8 mouse cellular contexts compared by ENCODE assay signal in genomic region chr11:94939280-94939679, GRCm38 (mm10). TPM values are rescaled to one million over a fixed set of nuclear protein-coding genes. Genes with fewer than 3 reads are reported as not detected.
DNase-seq lines count a peak whose midpoint lies in the region; ATAC-seq and TF ChIP-seq lines count a peak whose summit lies in the region.

No protein-coding gene starts in this region.

- no peak overlapping the region for H3K9ac ChIP-seq in midbrain, embryonic 14.5 days (replicated peaks; ENCODE audit: low read length)
- no peak overlapping the region for H3K9ac ChIP-seq in midbrain, embryonic 13.5 days (replicated peaks)
- H3K9ac ChIP-seq in limb, embryonic 12.5 days (replicated peaks) = no peak overlapping the region
- no peak overlapping the region for H3K9ac ChIP-seq in neural tube, embryonic 13.5 days

- H3K36me3 ChIP-seq in midbrain, embryonic 14.5 days (ENCODE audit: control insufficient read depth, insufficient read depth, low read length) = no peaks in the 10 kb centered on the region
- no peaks in the 10 kb centered on the region for H3K36me3 ChIP-seq in midbrain, embryonic 13.5 days
- H3K36me3 ChIP-seq in kidney, adult 2 months (ENCODE audit: control insufficient read depth, insufficient read depth, low read length) = no peaks in the 10 kb centered on the region
- peaks cover 55% of the 10 kb centered on the region for H3K36me3 ChIP-seq in limb, embryonic 12.5 days
- no peaks in the 10 kb centered on the region for H3K36me3 ChIP-seq in neural tube, embryonic 13.5 days

- TF ChIP-seq CTCF in kidney, adult 2 months (conservative IDR thresholded peaks at IDR 0.05; ENCODE audit: insufficient read depth, insufficient read length, low read depth, low read length) = peak; percentile 88

- 22% methylated on average over 4 of the region's 4 CpGs for WGBS in midbrain, embryonic 14.5 days
- WGBS in midbrain, embryonic 13.5 days = 22% methylated on average over 4 of the region's 4 CpGs
- 13% methylated on average over 4 of the region's 4 CpGs for WGBS in kidney, adult 2 months
- WGBS in limb, embryonic 12.5 days = 13% methylated on average over 4 of the region's 4 CpGs
- 21% methylated on average over 4 of the region's 4 CpGs for WGBS in neural tube, embryonic 13.5 days

- no peak for ATAC-seq in midbrain, embryonic 14.5 days (ENCODE audit: low FRiP score, low TSS enrichment)
- ATAC-seq in midbrain, embryonic 13.5 days = no peak
- ATAC-seq in limb, embryonic 12.5 days (ENCODE audit: insufficient number of reproducible peaks, insufficient read depth, low FRiP score, low TSS enrichment, low read depth) = no peak
- no peak for ATAC-seq in neural tube, embryonic 13.5 days (ENCODE audit: low read depth)

- DNase-seq in midbrain, embryonic 14.5 days = peak; percentile 89
- peak; percentile 79 for DNase-seq in brain, adult 2 months (ENCODE audit: low read depth, low spot score)
- peak; percentile 14 to 89 for DNase-seq in frontal cortex, adult 2 months (ENCODE audit: extremely low spot score in 1 of 2, low spot score in 1 of 2)
- DNase-seq in kidney, adult 2 months = peak; percentile 81
- peak; percentile 58 to 65 for DNase-seq in thymus, postnatal 36 days

- no peak overlapping the region for H3K4me3 ChIP-seq in midbrain, embryonic 14.5 days (replicated peaks; ENCODE audit: low read depth, low read length)
- H3K4me3 ChIP-seq in midbrain, embryonic 13.5 days (replicated peaks) = no peak overlapping the region
- H3K4me3 ChIP-seq in kidney, adult 2 months (ENCODE audit: insufficient read depth, low read depth, low read length) = no peak overlapping the region
- no peak overlapping the region for H3K4me3 ChIP-seq in limb, embryonic 12.5 days (replicated peaks)
- no peak overlapping the region for H3K4me3 ChIP-seq in neural tube, embryonic 13.5 days

- H3K4me2 ChIP-seq in midbrain, embryonic 14.5 days (ENCODE audit: low read length) = no peak overlapping the region
- no peak overlapping the region for H3K4me2 ChIP-seq in midbrain, embryonic 13.5 days (replicated peaks)
- peak overlapping the region; percentile 82 for H3K4me2 ChIP-seq in limb, embryonic 12.5 days
- H3K4me2 ChIP-seq in neural tube, embryonic 13.5 days = peak overlapping the region; percentile 59; the same call in 1 of the 2 replicates

- H3K4me1 ChIP-seq in midbrain, embryonic 14.5 days (ENCODE audit: control insufficient read depth, insufficient read depth, low read length) = peaks cover 9% of the 10 kb centered on the region; the same call in 1 of the 2 replicates
- peaks cover 20% of the 10 kb centered on the region for H3K4me1 ChIP-seq in midbrain, embryonic 13.5 days (replicated peaks)
- H3K4me1 ChIP-seq in kidney, adult 2 months (ENCODE audit: control insufficient read depth, insufficient read depth, low read length) = no peaks in the 10 kb centered on the region
- H3K4me1 ChIP-seq in limb, embryonic 12.5 days (replicated peaks) = peaks cover 32% of the 10 kb centered on the region
- H3K4me1 ChIP-seq in neural tube, embryonic 13.5 days (replicated peaks) = peaks cover 21% of the 10 kb centered on the region

- H3K27ac ChIP-seq in midbrain, embryonic 14.5 days (replicated peaks; ENCODE audit: low read depth, low read length) = no peak overlapping the region
- no peak overlapping the region for H3K27ac ChIP-seq in midbrain, embryonic 13.5 days
- H3K27ac ChIP-seq in kidney, adult 2 months (ENCODE audit: insufficient read depth, low read depth, low read length) = no peak overlapping the region
- no peak overlapping the region for H3K27ac ChIP-seq in limb, embryonic 12.5 days
- no peak overlapping the region for H3K27ac ChIP-seq in neural tube, embryonic 13.5 days (replicated peaks)

- peaks cover 34% of the 10 kb centered on the region for H3K27me3 ChIP-seq in midbrain, embryonic 14.5 days (ENCODE audit: control insufficient read depth, insufficient read depth, low read length)
- peaks cover 78% of the 10 kb centered on the region for H3K27me3 ChIP-seq in midbrain, embryonic 13.5 days
- no peaks in the 10 kb centered on the region for H3K27me3 ChIP-seq in kidney, adult 2 months (replicated peaks; ENCODE audit: control insufficient read depth, insufficient read depth, low read length)
- H3K27me3 ChIP-seq in limb, embryonic 12.5 days = peaks cover 9% of the 10 kb centered on the region; the same call in 1 of the 2 replicates
- peaks cover 63% of the 10 kb centered on the region for H3K27me3 ChIP-seq in neural tube, embryonic 13.5 days

- no peaks in the 10 kb centered on the region for H3K9me3 ChIP-seq in midbrain, embryonic 14.5 days (ENCODE audit: control insufficient read depth, low read length)
- H3K9me3 ChIP-seq in midbrain, embryonic 13.5 days = no peaks in the 10 kb centered on the region
- no peaks in the 10 kb centered on the region for H3K9me3 ChIP-seq in limb, embryonic 12.5 days
- H3K9me3 ChIP-seq in neural tube, embryonic 13.5 days = no peaks in the 10 kb centered on the region

- no peak for TF ChIP-seq POLR2A in kidney, adult 2 months (IDR thresholded peaks at IDR 0.05; ENCODE audit: low read depth, low read length)

RNA-seq across cellular contexts. Expression of gene Col1a1, which starts 3.3 kb away (rescaled TPM):
- 0.98 and 64.7 TPM in 2 replicates for polyA plus RNA-seq in midbrain, embryonic 14.5 days (2014; fragmentation: Nextera tagmentation; extraction: Ambion mirVana)
- polyA plus RNA-seq in midbrain, embryonic 13.5 days (2015; fragmentation: Nextera tagmentation; extraction: Ambion mirVana) = 51.5 and 68.9 TPM in 2 replicates
- polyA plus RNA-seq in frontal cortex, adult 2 months (2012; rRNA removed) = 6.9 and 8.7 TPM in 2 replicates
- polyA plus RNA-seq in kidney, adult 2 months (2012; rRNA removed) = 25.3 and 29.6 TPM in 2 replicates
- 290 and 351 TPM in 2 replicates for polyA plus RNA-seq in limb, embryonic 12.5 days (2016; fragmentation: Nextera tagmentation; extraction: Ambion mirVana)
- polyA plus RNA-seq in neural tube, embryonic 13.5 days (2015; fragmentation: Nextera tagmentation; extraction: Ambion mirVana) = 187 and 207 TPM in 2 replicates

RNA-seq across cellular contexts. Expression of gene Hils1, which starts 28.1 kb away (rescaled TPM):
- polyA plus RNA-seq in midbrain, embryonic 14.5 days (2014; fragmentation: Nextera tagmentation; extraction: Ambion mirVana) = not detected in 2 replicates
- polyA plus RNA-seq in midbrain, embryonic 13.5 days (2015; fragmentation: Nextera tagmentation; extraction: Ambion mirVana) = not detected in 2 replicates
- not detected in 2 replicates for polyA plus RNA-seq in frontal cortex, adult 2 months (2012; rRNA removed)
- 0.56 TPM in 1 of 2 replicates, not detected in the other for polyA plus RNA-seq in kidney, adult 2 months (2012; rRNA removed)
- polyA plus RNA-seq in limb, embryonic 12.5 days (2016; fragmentation: Nextera tagmentation; extraction: Ambion mirVana) = not detected in 2 replicates
- polyA plus RNA-seq in neural tube, embryonic 13.5 days (2015; fragmentation: Nextera tagmentation; extraction: Ambion mirVana) = not detected in 2 replicates

RNA-seq across cellular contexts. Expression of gene Sgca, which starts 36.8 kb away (rescaled TPM):
- polyA plus RNA-seq in midbrain, embryonic 14.5 days (2014; fragmentation: Nextera tagmentation; extraction: Ambion mirVana) = not detected in 2 replicates
- 0.17 TPM in 1 of 2 replicates, not detected in the other for polyA plus RNA-seq in midbrain, embryonic 13.5 days (2015; fragmentation: Nextera tagmentation; extraction: Ambion mirVana)
- polyA plus RNA-seq in frontal cortex, adult 2 months (2012; rRNA removed) = 1.1 and 1.4 TPM in 2 replicates
- polyA plus RNA-seq in kidney, adult 2 months (2012; rRNA removed) = 5.0 and 23.9 TPM in 2 replicates
- polyA plus RNA-seq in limb, embryonic 12.5 days (2016; fragmentation: Nextera tagmentation; extraction: Ambion mirVana) = 2.8 and 3.0 TPM in 2 replicates
- 1.8 TPM in 1 of 2 replicates, not detected in the other for polyA plus RNA-seq in neural tube, embryonic 13.5 days (2015; fragmentation: Nextera tagmentation; extraction: Ambion mirVana)

RNA-seq across cellular contexts. Expression of gene Ppp1r9b, which starts 51.6 kb away (rescaled TPM):
- polyA plus RNA-seq in midbrain, embryonic 14.5 days (2014; fragmentation: Nextera tagmentation; extraction: Ambion mirVana) = 27.1 and 27.6 TPM in 2 replicates
- 17.4 and 17.8 TPM in 2 replicates for polyA plus RNA-seq in midbrain, embryonic 13.5 days (2015; fragmentation: Nextera tagmentation; extraction: Ambion mirVana)
- 296 and 312 TPM in 2 replicates for polyA plus RNA-seq in frontal cortex, adult 2 months (2012; rRNA removed)
- 24.1 and 29.9 TPM in 2 replicates for polyA plus RNA-seq in kidney, adult 2 months (2012; rRNA removed)
- 12.0 and 12.6 TPM in 2 replicates for polyA plus RNA-seq in limb, embryonic 12.5 days (2016; fragmentation: Nextera tagmentation; extraction: Ambion mirVana)
- 18.0 and 19.3 TPM in 2 replicates for polyA plus RNA-seq in neural tube, embryonic 13.5 days (2015; fragmentation: Nextera tagmentation; extraction: Ambion mirVana)

Comparison
In these comparisons a context has a peak if more than half of its experiments do, and no peak if none do; other contexts are left out.
1. H3K4me2 ChIP-seq: peak in limb, embryonic 12.5 days (single experiment) and neural tube, embryonic 13.5 days (single experiment); none in midbrain, embryonic 14.5 days (single experiment) and midbrain, embryonic 13.5 days (single experiment).
2. Peak in every context shown above with its lines, with median percentiles within 50 percentile points of each other: DNase-seq.